Mouse (Mus musculus): ENCODE measurements around the gene Rasgrp3.

DNA sequence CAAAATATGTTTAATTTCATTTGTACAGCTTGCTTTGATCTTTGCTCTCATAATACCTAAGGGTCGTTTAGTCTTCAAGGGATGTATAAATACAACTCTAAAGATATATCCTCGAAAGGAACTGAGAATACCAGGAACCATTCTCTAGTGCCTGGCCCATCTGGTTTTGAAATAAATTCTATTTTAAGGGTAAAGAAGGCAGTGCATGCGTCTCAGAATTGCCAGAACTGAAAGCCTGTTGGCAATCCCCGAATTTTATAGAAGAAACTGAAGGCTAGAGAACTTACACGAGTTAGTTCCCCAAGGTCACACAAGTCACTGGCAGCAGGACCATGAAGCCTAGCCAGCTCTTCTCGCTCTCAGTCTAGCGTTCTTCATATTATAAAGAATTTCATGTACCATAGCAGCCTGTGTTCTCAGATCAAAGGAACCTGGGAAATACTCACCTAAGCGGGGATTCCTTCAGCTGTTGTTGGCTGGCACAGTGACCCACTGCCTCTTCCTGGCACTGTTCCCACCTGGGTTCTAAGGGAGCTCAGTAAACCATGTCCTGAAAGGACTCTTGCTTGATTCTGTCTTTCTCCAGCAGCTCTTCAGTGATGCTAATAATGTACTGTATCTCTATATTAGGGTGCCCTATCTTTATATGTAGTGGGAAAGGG, 83.7 kb downstream of the Rasgrp3 start:
- TF ChIP-seq POLR2A (IDR thresholded peaks at IDR 0.05; ENCODE audit: low read depth, low read length) (no peak), CTCF (IDR thresholded peaks at IDR 0.05; ENCODE audit: extremely low read depth, insufficient read length, insufficient replicate concordance, low read depth, low read length) (no peak)
